Mouse (Mus musculus): ENCODE measurements at regions not wholly inside any gene's neighbourhood (a gene's known extent, or its start where the extent isn't known, plus 50 kb on each side); places are given as distances from the start of the nearest gene placed in this dataset.

- DNase-seq (ENCODE audit: low spot score): no peak
Observed at GRCm38 (mm10) chr6:78599751-78600150, 131.1 kb upstream of the Reg3g start.

GRCm38 (mm10) chr6:78570000-78570597 is 101.4 kb upstream of the Reg3g start:
- no peak for DNase-seq (ENCODE audit: low spot score)

GRCm38 (mm10) chr6:78553008-78553698 is 84.5 kb upstream of the Reg3g start:
- DNase-seq (ENCODE audit: low spot score): no peak

GRCm38 (mm10) chr6:78552353-78552698 is 83.7 kb upstream of the Reg3g start:
- peak; percentile 36 for DNase-seq (ENCODE audit: low spot score)

GRCm38 (mm10) chr6:78551666-78552352 is 83.1 kb upstream of the Reg3g start:
- DNase-seq (ENCODE audit: low spot score): no peak

- no peak for DNase-seq (ENCODE audit: low spot score)
Observed at GRCm38 (mm10) chr6:78548476-78548875, 79.8 kb upstream of the Reg3g start.

- no peak for DNase-seq (ENCODE audit: low spot score)
Observed at GRCm38 (mm10) chr6:78547721-78548120, 79.0 kb upstream of the Reg3g start.

GRCm38 (mm10) chr6:78544238-78544637 is 75.6 kb upstream of the Reg3g start:
- peak; percentile 36 for DNase-seq (ENCODE audit: low spot score)

GRCm38 (mm10) chr6:78537476-78537875 is 68.8 kb upstream of the Reg3g start:
- no peak for DNase-seq (ENCODE audit: low spot score)

GRCm38 (mm10) chr6:78526986-78527762 is 58.5 kb upstream of the Reg3g start:
- no peak for DNase-seq (ENCODE audit: low spot score)
